Mouse (Mus musculus) forebrain, embryonic 10.5 days (tissue): ENCODE data around the gene Olfr1196. TPM values are rescaled to one million over a fixed set of nuclear protein-coding genes. Genes with fewer than 3 reads are reported as not detected.
"Not testable (repeated sequence)": the region's sequence is repeated elsewhere in the genome, so short reads cannot be mapped to it uniquely, and the experiment has no call there.

Experiments used
- DNase-seq: peaks from one replicate; pipeline ENCODE4 v3.0.0-alpha.2; 2017; ENCODE audit warnings: low spot score; ENCODE audit errors: extremely low spot score
- H3K27ac ChIP-seq: fragments of 300-500 bp; sonication (generic); 2 replicates; pipeline ENCODE4 v1.5.1; 2016; ENCODE audit warnings: mild to moderate bottlenecking
- H3K27me3 ChIP-seq: fragments of 300-500 bp; sonication (generic); 2 replicates; pipeline ENCODE4 v1.6.1; 2016; ENCODE audit warnings: mild to moderate bottlenecking; ENCODE audit not compliant: poor library complexity, severe bottlenecking
- H3K36me3 ChIP-seq: fragments of 300-500 bp; sonication (generic); replicated peaks from 2 replicates; pipeline ENCODE4 v1.6.1; 2016; ENCODE audit warnings: mild to moderate bottlenecking, moderate library complexity
- H3K4me1 ChIP-seq: fragments of 300-500 bp; sonication (generic); 2 replicates; pipeline ENCODE4 v1.6.1; 2016
- H3K4me3 ChIP-seq: fragments of 300-500 bp; sonication (generic); 2 replicates; pipeline ENCODE4 v1.5.1; 2016; ENCODE audit warnings: mild to moderate bottlenecking, moderate library complexity
- H3K9me3 ChIP-seq: fragments of 300-500 bp; sonication (generic); 2 replicates; pipeline ENCODE4 v1.6.1; 2016; ENCODE audit warnings: mild to moderate bottlenecking, moderate library complexity
- WGBS: fragments of 180-500 bp; shearing (Covaris S2); methylation state at CpG from one replicate; pipeline ENCODE4 v1.1.7; 2016; 5-methylcytosine and 5-hydroxymethylcytosine counted together
- polyA plus RNA-seq: library from polyadenylated mRNA; unstranded; fragments of >200 nt; fragmentation: Nextera tagmentation; extraction: Ambion mirVana; gene quantifications from 2 replicates; pipeline ENCODE4 v1.2.1, GENCODE M21; 2016

The Olfr1196 gene
- polyA plus RNA-seq, result not detected in 2 replicates

DNA sequence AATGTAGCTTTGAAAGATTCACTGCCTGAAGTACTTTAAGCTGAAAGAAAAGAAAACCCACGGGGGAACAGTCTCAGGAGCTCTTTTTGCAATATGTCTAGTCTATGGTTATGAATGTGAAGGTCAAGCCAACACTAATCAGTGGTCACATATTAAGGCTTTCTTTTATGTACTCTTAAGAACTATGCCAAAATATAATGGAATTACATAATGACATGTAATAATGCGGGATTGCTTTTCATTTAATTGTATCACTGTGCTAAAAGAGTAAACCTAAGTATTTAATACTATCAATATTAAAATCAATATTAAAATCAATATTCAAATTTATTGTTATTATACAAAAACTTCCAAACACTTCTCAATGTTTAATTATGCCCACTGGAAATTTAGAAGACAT is at the start of gene Olfr1196:
Gene Olfr1196, minus strand, starts transcription at position 101 of the 400 bp plus-strand sequence.
- Histone ChIP-seq H3K4me1 (no peaks in the 10 kb centered on the region), H3K36me3 (no peaks in the 10 kb centered on the region), H3K4me3 (no peak within 1 kb of the TSS), H3K27ac (no peak within 1 kb of the TSS), H3K27me3 (no peaks in the 10 kb centered on the region), H3K9me3 (no peaks in the 10 kb centered on the region)
- WGBS, result 86% methylated on average over 2 of the region's 2 CpGs
- DNase-seq, result no peak

DNA sequence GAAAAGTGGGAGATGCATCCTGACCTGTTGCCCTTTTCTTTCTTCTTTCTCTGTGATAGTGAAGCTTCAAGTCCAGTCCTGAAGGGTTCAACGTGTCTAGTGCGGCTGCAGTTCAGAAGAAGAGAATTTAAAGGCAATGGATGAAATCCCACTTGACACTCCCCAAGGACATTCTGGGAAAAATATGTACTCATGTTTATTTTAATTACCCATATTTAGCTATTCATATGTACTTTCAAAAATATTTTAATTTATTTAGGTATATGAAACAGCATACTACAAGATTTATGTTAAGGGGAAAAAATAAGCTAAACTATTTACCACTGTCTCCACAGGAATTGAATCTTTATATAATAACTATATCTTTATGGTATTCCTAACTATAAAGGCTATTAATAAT is 46.9 kb upstream of the Olfr1196 start, which contains the start of gene Olfr1198:
Gene Olfr1198, minus strand, starts transcription at position 101 of the 400 bp plus-strand sequence.
- Histone ChIP-seq H3K4me1 (no peaks in the 10 kb centered on the region), H3K27ac (no peak within 1 kb of the TSS), H3K36me3 (no peaks in the 10 kb centered on the region), H3K27me3 (no peaks in the 10 kb centered on the region), H3K4me3 (no peak within 1 kb of the TSS), H3K9me3 (no peaks in the 10 kb centered on the region)
- no peak for DNase-seq
- 98% methylated on average over 2 of the region's 2 CpGs for WGBS

DNA sequence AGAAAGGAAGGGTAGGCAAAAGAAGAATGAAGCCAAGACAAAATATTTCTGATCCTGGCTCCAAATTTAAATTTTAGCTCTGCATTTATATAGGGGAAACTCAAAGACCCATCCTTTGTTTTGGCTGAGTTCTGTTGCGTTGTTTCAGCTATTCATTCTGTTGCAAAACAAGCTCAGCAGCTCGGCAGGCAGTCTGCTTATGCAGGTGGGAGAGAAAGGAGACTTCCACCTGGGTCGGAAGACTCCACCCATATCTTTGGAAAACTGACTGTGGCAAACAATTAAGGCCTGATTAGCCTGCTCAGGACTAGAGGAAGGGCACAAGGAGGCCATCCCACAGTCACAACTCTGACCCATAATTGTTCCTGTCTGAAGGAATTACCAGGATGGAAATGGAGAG is 39.0 kb upstream of the Olfr1196 start:
- no peak overlapping the region for H3K4me3 ChIP-seq
- no peak for DNase-seq
- H3K4me1 ChIP-seq, result no peaks in the 10 kb centered on the region
- H3K9me3 ChIP-seq, result no peaks in the 10 kb centered on the region
- no peak overlapping the region for H3K27ac ChIP-seq
- no peaks in the 10 kb centered on the region for H3K36me3 ChIP-seq
- H3K27me3 ChIP-seq, result no peaks in the 10 kb centered on the region
- whole genome bisulfite sequencing, result 58% methylated on average over 3 of the region's 3 CpGs

DNA sequence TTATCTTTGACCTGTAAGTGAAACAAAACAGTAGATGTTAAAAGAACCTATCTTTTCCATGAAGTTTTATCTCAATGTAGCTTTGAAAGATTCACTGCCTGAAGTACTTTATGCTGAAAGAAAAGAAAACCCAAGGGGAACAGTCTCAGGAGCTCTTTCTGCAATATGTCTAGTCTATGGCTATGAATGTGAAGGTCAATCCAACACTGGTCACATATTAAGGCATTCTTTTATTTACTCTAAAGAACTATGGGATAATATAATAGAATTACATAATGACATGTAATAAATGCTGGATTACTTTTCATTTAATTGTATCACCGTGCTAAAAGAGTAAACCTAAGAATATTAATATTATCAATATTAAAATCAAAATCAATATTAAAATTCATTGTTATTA is 27.9 kb upstream of the Olfr1196 start, which contains the start of gene Olfr1197:
Gene Olfr1197, minus strand, starts transcription at position 101 of the 400 bp plus-strand sequence.
- Histone ChIP-seq H3K9me3 (no peaks in the 10 kb centered on the region), H3K4me1 (no peaks in the 10 kb centered on the region), H3K36me3 (no peaks in the 10 kb centered on the region), H3K4me3 (no peak within 1 kb of the TSS), H3K27ac (no peak within 1 kb of the TSS), H3K27me3 (no peaks in the 10 kb centered on the region)
- 84% methylated on average over 1 of the region's 1 CpGs for WGBS
- DNase-seq, result no peak

DNA sequence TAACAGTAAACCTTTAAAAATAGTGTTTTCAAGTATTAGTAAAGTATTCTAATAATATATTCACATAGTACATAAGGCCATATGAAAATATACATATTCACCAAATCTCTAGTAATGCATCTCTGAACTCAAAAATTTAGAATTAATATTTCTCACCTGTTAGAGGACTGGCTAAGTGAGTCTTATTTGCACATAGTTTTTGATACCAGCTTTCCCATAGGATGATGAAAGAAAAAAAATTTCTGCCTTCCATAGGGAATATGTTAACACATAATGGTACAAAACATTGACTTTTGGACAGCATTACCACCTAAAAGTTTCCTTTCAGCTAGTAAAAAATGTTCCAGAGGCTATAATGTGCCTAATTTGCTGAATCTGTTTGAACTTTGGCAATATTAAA is 15.3 kb downstream of the Olfr1196 start, which contains the start of gene Olfr1195:
Gene Olfr1195, minus strand, starts transcription at position 101 of the 400 bp plus-strand sequence.
- H3K27me3 ChIP-seq, result no peaks in the 10 kb centered on the region
- H3K4me3 ChIP-seq, result no peak within 1 kb of the TSS
- no peaks in the 10 kb centered on the region for H3K36me3 ChIP-seq
- no peaks in the 10 kb centered on the region for H3K9me3 ChIP-seq
- DNase-seq, result no peak
- H3K4me1 ChIP-seq, result no peaks in the 10 kb centered on the region
- H3K27ac ChIP-seq, result no peak within 1 kb of the TSS

DNA sequence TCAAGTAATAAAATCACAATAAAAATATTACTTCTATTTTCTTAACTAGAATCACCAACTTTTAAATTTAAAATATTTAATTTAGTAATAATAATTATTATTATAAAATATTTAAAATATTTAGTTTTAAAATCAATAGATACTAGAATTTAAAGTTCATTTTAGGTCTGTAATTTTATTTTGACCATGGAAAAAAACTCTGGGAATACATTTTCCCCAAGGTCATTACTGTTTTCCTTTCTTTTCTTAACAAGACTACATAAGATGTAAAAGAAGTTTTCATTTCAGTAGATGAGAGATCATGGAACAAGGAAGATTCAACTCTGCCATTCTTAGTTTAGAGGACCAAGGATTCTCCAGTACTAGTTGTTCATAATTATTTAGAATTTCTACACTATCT is 29.1 kb downstream of the Olfr1196 start, which contains the start of gene Olfr1193:
Gene Olfr1193, plus strand, starts transcription at position 301 of the 400 bp plus-strand sequence.
- not testable (repeated sequence) for H3K27ac ChIP-seq, H3K27me3 ChIP-seq, H3K9me3 ChIP-seq, DNase-seq, H3K4me1 ChIP-seq, H3K36me3 ChIP-seq, H3K4me3 ChIP-seq

DNA sequence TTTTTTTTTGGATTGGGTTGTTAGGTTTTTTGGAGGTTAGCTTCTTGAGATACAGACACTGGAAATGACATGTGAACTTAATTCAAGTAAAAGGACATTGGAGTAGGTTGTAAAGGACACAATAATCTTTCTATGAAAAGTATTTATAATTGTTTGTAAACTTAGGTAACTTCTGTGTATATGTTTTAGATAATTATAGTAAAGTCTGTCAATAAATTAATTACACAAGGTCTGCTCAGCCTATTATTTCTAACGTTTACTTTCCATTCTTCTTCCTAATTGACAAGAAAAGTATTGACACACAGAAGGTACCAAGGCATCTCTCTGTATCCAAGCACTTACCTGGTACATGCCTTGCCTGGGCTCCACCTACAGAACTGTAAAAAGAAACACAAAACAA is 56.2 kb downstream of the Olfr1196 start, which contains the start of gene Olfr1192-ps1:
Gene Olfr1192-ps1, plus strand, starts transcription at position 301 of the 400 bp plus-strand sequence.
- no peak for DNase-seq
- Histone ChIP-seq H3K4me1 (no peaks in the 10 kb centered on the region), H3K27me3 (no peaks in the 10 kb centered on the region), H3K4me3 (no peak within 1 kb of the TSS), H3K9me3 (no peaks in the 10 kb centered on the region), H3K27ac (no peak within 1 kb of the TSS), H3K36me3 (no peaks in the 10 kb centered on the region)
- 38% methylated on average over 1 of the region's 1 CpGs for WGBS

Other genes with a start within 250 kb of the Olfr1196 start
- gene Olfr1183, start 249.7 kb downstream of the Olfr1196 start, polyA plus RNA-seq, result not detected in 2 replicates
- gene Olfr1184, start 221.0 kb downstream of the Olfr1196 start, polyA plus RNA-seq, result not detected in 2 replicates
- gene Olfr1185-ps1, start 211.3 kb downstream of the Olfr1196 start, polyA plus RNA-seq, result not detected in 2 replicates
- not detected in 2 replicates for gene Olfr1186, start 186.0 kb downstream of the Olfr1196 start, polyA plus RNA-seq
- gene Olfr1188, start 147.7 kb downstream of the Olfr1196 start, polyA plus RNA-seq, result not detected in 2 replicates
- not detected in 2 replicates for gene Olfr1189, start 118.1 kb downstream of the Olfr1196 start, polyA plus RNA-seq
- not detected in 2 replicates for gene Olfr1191-ps1, start 64.1 kb downstream of the Olfr1196 start, polyA plus RNA-seq
- gene Olfr1192-ps1, start 56.1 kb downstream of the Olfr1196 start, polyA plus RNA-seq, result not detected in 2 replicates
- gene Olfr1193, start 29.0 kb downstream of the Olfr1196 start, polyA plus RNA-seq, result not detected in 2 replicates
- not detected in 2 replicates for gene Olfr1195, start 15.4 kb downstream of the Olfr1196 start, polyA plus RNA-seq
- not detected in 2 replicates for gene Olfr1197, start 27.8 kb upstream of the Olfr1196 start, polyA plus RNA-seq
- not detected in 2 replicates for gene Olfr1198, start 46.8 kb upstream of the Olfr1196 start, polyA plus RNA-seq
- not detected in 2 replicates for gene Olfr1199, start 55.9 kb upstream of the Olfr1196 start, polyA plus RNA-seq
- not detected in 2 replicates for gene Olfr1200, start 65.9 kb upstream of the Olfr1196 start, polyA plus RNA-seq
- gene Olfr1201, start 88.4 kb upstream of the Olfr1196 start, polyA plus RNA-seq, result not detected in 2 replicates
- gene Olfr1202, start 109.9 kb upstream of the Olfr1196 start, polyA plus RNA-seq, result 0.04 TPM in 1 of 2 replicates, not detected in the other
- not detected in 2 replicates for gene Olfr1205, start 125.1 kb upstream of the Olfr1196 start, polyA plus RNA-seq
- not detected in 2 replicates for gene Olfr1204, start 144.7 kb upstream of the Olfr1196 start, polyA plus RNA-seq
- not detected in 2 replicates for gene Olfr1206, start 158.6 kb upstream of the Olfr1196 start, polyA plus RNA-seq
- not detected in 2 replicates for gene Olfr1208, start 197.7 kb upstream of the Olfr1196 start, polyA plus RNA-seq
- gene Olfr1209, start 210.6 kb upstream of the Olfr1196 start, polyA plus RNA-seq, result not detected in 2 replicates
- gene Olfr1211, start 233.5 kb upstream of the Olfr1196 start, polyA plus RNA-seq, result not detected in 2 replicates
- not detected in 2 replicates for gene Olfr1212, start 249.4 kb upstream of the Olfr1196 start, polyA plus RNA-seq